24 mouse cellular contexts compared by ENCODE assay signal in the genomic region with DNA sequence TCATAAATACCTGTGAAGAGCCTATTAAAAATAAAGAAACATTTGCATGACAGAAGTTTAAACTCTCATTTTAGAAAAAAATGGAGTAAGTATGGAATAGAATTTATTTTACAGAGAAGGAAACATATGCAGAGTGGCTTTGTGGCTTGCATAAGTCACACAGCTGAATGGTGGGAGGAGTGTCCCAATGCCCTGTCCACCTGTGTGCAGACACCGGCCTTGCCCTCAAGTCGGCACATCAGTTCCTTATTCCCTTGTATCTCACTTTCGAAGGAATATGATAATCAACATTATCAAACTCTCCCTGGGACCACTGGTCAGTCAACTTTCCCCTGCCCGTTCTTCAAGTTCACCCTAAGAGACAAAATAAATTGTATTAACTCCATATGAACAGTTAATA.
"Had no signal": no experiment of that assay in that cellular context is flagged by ENCODE, and none has a peak within 500 bp of the region (broad histone marks: within the 10 kb centered on the region; RNA-seq: fewer than 3 reads in every experiment).

No protein-coding gene starts in this region.

- H3K9ac ChIP-seq: forebrain, postnatal 0 days; heart, embryonic 13.5 days; heart, embryonic 15.5 days; hindbrain, embryonic 12.5 days; hindbrain, embryonic 14.5 days; intestine, embryonic 15.5 days; limb, embryonic 12.5 days had no signal

- ATAC-seq: forebrain, postnatal 0 days; hindbrain, embryonic 16.5 days; inflammation-experienced regulatory T-cells, adult 6 months; intestine, embryonic 15.5 days; intestine, postnatal 0 days had no signal

- H3K4me1 ChIP-seq: hindbrain, embryonic 12.5 days; intestine, embryonic 15.5 days; limb, embryonic 10.5 days; limb, embryonic 12.5 days had no signal

- H3K27me3 ChIP-seq: hindbrain, embryonic 12.5 days; intestine, embryonic 15.5 days; limb, embryonic 12.5 days had no signal

- DNase-seq: forebrain, postnatal 0 days; gastrocnemius, postnatal 14 days; gastrocnemius, postnatal 36 days; heart, adult 2 months; heart, postnatal 14 days; heart, postnatal 36 days; kidney, adult 18-20 months; kidney, adult 8-10 months; kidney, postnatal 10 days; kidney, postnatal 25 days; kidney, postnatal 4 days had no signal

- H3K27ac ChIP-seq: heart, adult 2 months; heart, embryonic 13.5 days; heart, embryonic 15.5 days; hindbrain, embryonic 10.5 days; hindbrain, embryonic 12.5 days; hindbrain, embryonic 14.5 days; intestine, embryonic 15.5 days; layer of hippocampus, adult 2 months; left cerebral cortex, adult 2 months; limb, embryonic 10.5 days; limb, embryonic 12.5 days had no signal

- H3K36me3 ChIP-seq: heart, embryonic 13.5 days; heart, embryonic 15.5 days; hindbrain, embryonic 10.5 days; hindbrain, embryonic 12.5 days; intestine, embryonic 15.5 days; limb, embryonic 10.5 days; limb, embryonic 12.5 days had no signal

- H3K4me2 ChIP-seq: heart, embryonic 13.5 days; heart, embryonic 15.5 days; hindbrain, embryonic 12.5 days; hindbrain, embryonic 14.5 days; intestine, embryonic 15.5 days; limb, embryonic 12.5 days had no signal

- H3K4me3 ChIP-seq: heart, adult 2 months; heart, embryonic 13.5 days; heart, embryonic 15.5 days; hindbrain, embryonic 10.5 days; hindbrain, embryonic 12.5 days; intestine, embryonic 15.5 days; layer of hippocampus, adult 2 months; left cerebral cortex, adult 2 months; limb, embryonic 10.5 days; limb, embryonic 12.5 days had no signal

- H3K9me3 ChIP-seq: heart, embryonic 13.5 days; heart, embryonic 15.5 days; hindbrain, embryonic 10.5 days; hindbrain, embryonic 12.5 days; intestine, embryonic 15.5 days; limb, embryonic 10.5 days; limb, embryonic 12.5 days had no signal
